Mouse (Mus musculus) erythroblast, adult 5-6 weeks (primary cell): Measurements from ENCODE around the gene Pkig. TPM values are rescaled to one million over a fixed set of nuclear protein-coding genes. Genes with fewer than 3 reads are reported as not detected.

Source experiments
- ATAC-seq: replicated peaks from 2 replicates; pipeline ENCODE4 v1.8.0; 2016; ENCODE audit warnings: moderate number of reproducible peaks, mild to moderate bottlenecking, moderate TSS enrichment, inconsistent platforms; ENCODE audit not compliant: poor library complexity, low FRiP score, severe bottlenecking
- total RNA-seq, 2 experiments: library from RNA; stranded (forward) in 1 of 2; stranded (reverse) in 1 of 2; fragments of 150-400 nt in 1 of 2; fragments of 200-764, 138-1000 nt in 1 of 2; gene quantifications; 2 replicates each; pipeline versions ENCODE4 v1.2.3 to v1.2.4; 2015 to 2017; ENCODE audit warnings: low replicate concordance in 2 of 2

The Pkig gene
- total RNA-seq, 2 experiments from 2014 or later: 23.4 to 25.0 TPM

DNA sequence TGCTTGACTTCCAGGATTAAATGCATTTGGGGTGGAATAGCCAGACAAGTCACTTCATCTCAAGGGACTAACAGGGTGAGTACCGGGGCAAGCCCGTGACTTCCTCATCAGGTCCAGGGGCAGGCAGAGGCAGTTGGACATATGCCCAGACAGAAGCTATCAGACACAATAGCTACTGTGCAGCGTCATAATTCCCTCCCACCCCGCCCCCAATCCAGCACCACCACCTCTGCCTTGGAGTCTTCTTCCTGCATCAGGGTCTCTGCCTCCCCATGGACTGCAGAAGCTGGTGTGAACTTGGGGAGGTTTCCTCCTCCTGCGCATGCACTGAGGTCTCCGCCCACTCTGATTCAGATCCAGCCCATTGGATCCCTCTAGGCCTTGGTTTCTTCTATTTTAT lies 77.8 kb downstream of the Pkig start:
- ATAC-seq: no peak

DNA sequence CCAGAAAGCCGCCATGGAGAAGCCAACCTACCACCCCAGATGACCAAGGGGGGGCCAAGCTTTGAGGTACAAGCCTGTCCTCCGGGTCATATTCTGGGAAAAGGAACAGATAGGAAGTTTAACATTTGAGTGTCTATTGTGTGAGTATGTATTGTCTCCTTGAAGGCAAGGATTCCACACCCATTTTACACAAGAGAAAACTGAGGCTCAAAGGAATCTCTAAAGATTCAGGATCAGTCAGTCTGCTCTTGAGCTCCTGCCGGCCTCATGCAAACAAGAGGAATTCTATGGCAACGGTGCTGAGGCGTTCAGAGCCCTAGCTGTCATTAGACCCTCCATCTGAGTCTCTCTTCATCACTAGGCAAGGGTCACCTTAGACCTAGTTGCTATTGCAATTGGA lies 84.5 kb downstream of the Pkig start:
- ATAC-seq: no peak

DNA sequence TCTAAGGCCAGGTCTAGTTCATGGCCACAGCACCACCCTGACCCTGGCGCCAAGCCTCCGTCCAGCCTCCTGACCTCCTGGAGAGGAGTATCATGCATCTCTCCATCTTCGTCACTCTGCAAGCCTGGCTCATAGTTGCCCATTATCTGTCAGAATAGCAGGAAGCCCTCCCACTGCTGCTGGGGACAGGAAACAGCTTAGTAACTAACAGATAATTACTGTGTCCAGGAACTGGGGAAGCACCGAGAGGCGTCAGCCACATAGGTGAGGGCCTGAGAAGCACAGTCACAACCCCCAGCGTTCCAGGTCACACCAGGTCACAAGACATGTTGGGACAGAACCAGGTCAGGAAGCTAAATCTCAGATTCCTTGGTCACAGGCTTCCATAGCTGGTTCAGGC lies 85.2 kb downstream of the Pkig start:
- ATAC-seq: 0 out of 2 replicates have a peak, but pooled peaks have one; percentile 17

DNA sequence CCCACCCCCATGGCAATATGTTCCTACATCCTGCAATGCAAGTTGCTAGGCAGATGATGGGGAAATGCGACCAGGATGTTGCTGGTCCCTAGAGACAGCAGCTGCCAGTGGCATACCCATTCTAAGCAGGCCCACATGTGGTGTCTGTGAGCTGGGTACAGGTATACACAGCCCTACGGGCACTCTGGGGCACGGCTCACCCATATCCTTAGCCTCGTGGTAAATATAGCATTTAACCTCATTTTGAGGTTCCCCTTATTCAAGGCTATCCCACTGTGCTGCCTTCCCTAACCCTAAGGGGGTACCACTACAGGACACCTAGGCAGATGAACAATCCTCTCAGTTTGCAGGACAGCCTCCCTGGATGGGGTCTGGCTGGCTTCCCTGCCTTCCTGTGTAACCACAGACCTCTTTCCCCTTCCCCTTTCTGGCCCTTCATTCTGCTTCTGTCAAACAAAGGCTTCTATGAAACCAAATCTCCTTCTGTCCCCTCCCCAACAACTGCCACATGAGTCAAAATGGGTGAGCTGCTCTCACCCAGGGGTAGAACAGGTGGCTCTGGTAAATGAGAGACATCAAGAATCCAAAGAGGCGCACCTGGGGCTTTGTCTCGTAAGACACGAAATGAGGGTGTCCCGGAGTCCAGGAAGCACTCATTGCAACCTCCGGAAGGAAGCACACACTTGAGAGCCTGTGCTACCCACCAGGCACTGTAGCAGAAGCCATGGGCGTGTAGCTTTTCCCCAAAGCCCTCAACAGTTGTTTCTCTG lies 86.8 kb downstream of the Pkig start:
- ATAC-seq: no peak

DNA sequence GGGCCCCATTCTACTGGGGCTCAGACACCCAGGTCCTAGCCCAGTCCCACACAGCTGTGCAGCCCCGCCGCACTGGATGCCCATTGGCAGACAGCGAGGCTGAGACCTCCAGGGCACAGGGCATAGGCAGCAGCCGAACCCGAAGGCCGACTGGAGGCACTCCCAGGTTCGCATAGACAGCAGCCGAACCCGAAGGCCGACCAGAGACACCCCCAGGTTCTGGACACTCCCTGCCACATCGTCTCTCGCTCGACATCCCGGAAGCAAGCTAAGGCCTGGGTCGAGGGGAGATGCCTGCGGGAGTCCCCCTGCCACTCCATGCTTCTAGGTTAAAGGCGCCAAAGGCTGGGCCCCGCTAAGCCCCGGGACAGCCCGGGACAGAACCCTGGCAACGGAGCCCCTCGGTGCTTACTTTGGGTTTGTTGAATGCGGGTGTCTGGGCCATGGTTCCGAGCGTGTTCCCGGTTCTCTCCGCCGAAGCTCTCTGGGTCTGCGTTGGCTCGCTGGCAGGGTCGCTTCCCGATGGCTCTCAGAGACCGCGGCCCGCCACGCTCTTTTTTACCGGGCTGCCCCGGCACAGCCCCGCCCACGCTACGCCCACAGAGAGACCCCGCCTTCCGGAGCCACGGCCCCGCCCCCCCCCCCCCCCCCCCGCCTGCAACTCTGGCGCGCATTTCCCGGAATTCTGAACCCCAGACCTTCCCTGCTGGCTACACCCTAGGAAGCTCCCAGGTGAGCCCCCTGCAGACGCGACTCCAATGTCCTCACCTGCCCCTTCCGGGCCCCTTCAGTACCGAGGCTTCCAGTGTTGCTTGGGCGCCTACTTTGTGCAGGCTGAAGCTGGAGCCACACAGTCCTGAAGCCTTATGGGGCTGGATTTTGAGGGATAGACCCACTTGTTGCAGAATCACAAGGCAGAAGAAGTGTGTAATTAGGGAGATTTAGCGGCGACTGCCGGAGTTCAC lies 91.7 kb downstream of the Pkig start, which contains the start of gene Ada:
Ada (minus strand) TSS at position 593 of the 965 bp plus-strand sequence.
- peak; percentile 58; the same call in 1 of the 2 replicates for ATAC-seq

DNA sequence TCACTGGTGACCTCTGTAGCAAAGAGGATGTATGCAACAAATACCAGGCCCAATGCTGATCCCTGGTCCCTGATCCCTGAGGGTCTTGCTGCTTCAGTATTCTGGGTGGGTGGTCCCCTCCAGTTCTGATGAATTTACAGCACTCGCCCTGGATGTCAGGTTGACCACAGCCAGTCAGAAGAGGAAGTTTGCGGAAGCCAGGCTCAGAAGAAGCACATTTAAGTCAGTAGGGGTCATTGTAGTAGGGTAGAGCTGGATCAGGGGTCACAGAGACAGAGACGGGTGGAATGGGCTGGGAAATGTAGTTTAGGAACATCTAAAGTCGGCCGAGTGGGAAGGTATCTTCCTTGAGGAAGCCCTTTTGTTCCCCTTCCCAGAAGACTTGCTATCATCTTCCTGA lies 96.0 kb downstream of the Pkig start:
- ATAC-seq: no peak

DNA sequence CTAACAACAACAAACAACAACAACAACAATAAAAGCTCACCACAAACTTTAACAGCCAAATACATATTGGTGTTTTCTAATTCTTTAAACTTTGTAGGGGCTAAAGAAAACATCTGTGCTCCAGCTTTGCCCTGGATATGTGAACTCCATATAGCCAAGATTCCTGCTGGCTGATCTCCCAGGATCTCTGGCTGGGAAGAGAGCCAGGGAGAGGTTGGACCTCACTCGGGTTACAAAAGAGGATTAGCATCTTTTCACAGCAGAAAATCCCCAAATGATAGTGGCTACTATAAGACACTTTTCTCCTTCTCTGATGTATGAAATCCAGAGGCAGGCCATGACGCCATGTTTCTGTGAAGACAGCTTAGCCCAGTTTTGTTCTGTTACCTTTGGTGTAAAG lies 98.5 kb downstream of the Pkig start:
- no peak for ATAC-seq

DNA sequence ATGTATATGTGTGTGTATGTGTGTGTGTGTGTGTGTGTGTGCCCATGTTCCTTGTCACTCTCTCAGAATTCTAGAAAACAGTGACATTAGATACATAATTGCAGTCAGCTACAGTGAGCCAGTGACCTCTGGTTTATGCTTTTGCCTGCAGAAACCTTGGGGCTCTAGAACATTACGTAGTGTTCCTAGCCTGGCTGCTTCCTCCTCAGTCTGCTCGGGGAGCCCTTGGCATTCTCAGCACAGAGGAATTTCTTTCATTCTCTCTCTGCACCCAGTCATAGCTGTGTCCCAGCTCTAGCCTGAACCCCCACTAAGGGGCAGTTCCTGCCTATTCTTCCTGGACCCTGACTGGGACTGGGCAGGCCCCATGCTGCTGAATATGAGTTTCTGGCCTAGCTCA lies 100.0 kb downstream of the Pkig start:
- no peak for ATAC-seq

DNA sequence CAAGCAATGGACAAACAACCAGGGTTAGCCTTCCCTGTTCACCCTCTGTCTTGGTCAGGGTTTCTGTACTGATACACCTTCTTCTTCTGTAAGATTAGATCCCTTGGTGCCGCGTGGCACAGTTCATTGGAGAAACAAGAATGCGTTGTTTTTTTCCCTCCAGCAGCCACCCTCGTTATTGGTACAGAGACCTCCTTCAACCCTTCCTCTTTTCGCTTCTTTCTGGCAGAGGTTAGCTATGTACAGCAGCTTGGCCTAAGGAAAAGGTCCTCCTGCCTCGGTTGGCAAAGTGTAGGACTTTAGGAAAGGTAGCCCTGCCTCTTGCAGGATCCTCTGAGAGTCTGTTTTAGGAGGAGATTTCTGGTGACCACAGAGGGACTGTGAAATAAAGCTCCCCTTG lies 102.4 kb downstream of the Pkig start:
- ATAC-seq: no peak

DNA sequence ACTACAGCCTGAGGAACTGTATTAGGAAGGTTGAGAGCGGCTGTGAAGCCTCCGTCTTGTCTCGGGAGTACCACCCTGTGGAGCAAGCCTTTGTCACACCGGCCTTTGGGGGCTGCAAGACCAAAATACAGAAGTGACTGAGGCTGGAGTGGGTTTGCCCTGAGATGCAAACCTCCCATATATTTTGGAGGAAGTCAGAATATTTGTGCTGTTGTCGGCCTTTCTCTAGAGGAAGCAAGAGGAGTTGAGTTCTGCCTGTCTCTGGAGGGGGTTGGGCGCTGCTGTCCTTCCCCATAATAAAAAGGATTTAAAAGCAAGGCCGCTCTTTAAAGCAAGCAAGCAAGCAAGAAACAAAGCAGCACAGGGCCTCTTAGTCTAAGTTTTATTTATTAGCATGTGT lies 103.2 kb downstream of the Pkig start:
- no peak for ATAC-seq

DNA sequence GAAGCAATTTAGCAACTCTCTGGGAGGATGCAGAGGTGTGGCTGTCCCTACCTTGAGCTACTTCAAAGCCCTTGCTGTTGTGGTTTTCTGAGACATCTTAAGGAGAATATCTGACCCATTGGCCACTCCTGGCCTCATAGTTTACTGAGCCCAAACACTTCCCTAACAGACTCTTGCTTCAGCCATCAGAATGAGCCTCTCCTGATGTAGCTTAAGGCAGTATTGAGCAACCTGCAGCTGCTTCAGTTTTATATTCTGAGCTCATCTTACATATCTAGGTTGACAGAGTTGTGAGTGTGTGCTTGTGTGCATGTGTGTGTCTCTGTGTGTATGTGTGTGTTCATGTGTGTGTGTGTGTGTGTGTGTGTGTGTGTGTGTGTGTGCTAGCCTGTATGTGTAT lies 108.1 kb downstream of the Pkig start:
- ATAC-seq: no peak

DNA sequence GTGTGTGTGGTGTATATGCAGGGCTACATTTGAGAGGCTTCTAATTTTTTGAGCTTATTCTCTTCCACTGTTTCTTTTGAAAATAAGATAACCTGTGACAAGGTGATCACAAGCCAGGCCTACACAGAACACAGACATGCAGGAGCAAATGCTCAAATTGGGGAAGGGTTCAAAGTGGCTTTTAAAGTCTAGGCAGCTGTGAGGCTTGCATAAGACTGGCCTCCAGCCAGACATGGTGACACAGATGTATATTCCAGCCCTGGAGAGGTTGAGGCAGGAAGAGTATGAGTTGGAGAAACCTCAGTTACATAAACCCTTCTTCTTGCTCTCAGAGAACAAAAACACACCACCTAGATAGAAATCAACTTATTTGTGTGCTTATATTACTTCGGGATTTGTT lies 108.7 kb downstream of the Pkig start:
- no peak for ATAC-seq

DNA sequence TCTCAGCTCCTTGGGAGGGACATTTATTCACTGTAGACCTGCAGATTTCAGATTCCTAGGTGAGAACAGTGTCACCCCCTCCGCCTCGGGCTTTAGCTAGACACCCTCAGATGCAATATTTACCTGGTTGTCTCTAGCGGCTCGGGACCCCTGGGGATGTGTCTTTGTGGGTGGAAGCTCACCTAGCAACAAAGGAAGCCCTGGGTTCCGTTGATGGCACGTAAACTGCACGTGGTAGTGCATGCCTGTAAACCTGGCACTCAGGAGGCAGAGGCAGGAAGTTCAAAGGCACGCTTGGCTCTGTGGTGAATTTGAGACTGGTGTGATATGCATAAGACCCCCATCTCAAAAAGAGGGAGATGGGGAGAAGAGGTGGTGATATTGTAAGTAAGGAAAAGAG lies 112.5 kb downstream of the Pkig start:
- no peak for ATAC-seq

Other genes with a start within 250 kb of the Pkig start
- 15.5 and 27.5 TPM in 2 replicates for gene Oser1, start 233.7 kb upstream of the Pkig start, total RNA-seq (2015; ENCODE audit: low replicate concordance)
- 21.6 and 26.3 TPM in 2 replicates for gene Oser1, start 233.7 kb upstream of the Pkig start, total RNA-seq (2017; ENCODE audit: low replicate concordance)
- not detected in 2 replicates for gene Gdap1l1, start 219.9 kb upstream of the Pkig start, total RNA-seq (2015; ENCODE audit: low replicate concordance)
- gene Gdap1l1, start 219.9 kb upstream of the Pkig start, total RNA-seq (2017; ENCODE audit: low replicate concordance): not detected in 2 replicates
- 0.21 TPM in 1 of 2 replicates, not detected in the other for gene Fitm2, start 185.8 kb upstream of the Pkig start, total RNA-seq (2015; ENCODE audit: low replicate concordance)
- gene Fitm2, start 185.8 kb upstream of the Pkig start, total RNA-seq (2017; ENCODE audit: low replicate concordance): 0.77 and 2.2 TPM in 2 replicates
- not detected in 2 replicates for gene R3hdml, start 166.1 kb upstream of the Pkig start, total RNA-seq (2015; ENCODE audit: low replicate concordance)
- not detected in 2 replicates for gene R3hdml, start 166.1 kb upstream of the Pkig start, total RNA-seq (2017; ENCODE audit: low replicate concordance)
- not detected in 2 replicates for gene Hnf4a, start 151.6 kb upstream of the Pkig start, total RNA-seq (2015; ENCODE audit: low replicate concordance)
- 0.26 and 0.42 TPM in 2 replicates for gene Hnf4a, start 151.6 kb upstream of the Pkig start, total RNA-seq (2017; ENCODE audit: low replicate concordance)
- 6.5 and 10.0 TPM in 2 replicates for gene Ttpal, start 56.1 kb upstream of the Pkig start, total RNA-seq (2015; ENCODE audit: low replicate concordance)
- 5.5 and 8.8 TPM in 2 replicates for gene Ttpal, start 56.1 kb upstream of the Pkig start, total RNA-seq (2017; ENCODE audit: low replicate concordance)
- gene Serinc3, start 13.3 kb upstream of the Pkig start, total RNA-seq (2015; ENCODE audit: low replicate concordance): 1,365 and 1,400 TPM in 2 replicates
- 1,814 and 2,055 TPM in 2 replicates for gene Serinc3, start 13.3 kb upstream of the Pkig start, total RNA-seq (2017; ENCODE audit: low replicate concordance)
- 2.9 and 5.2 TPM in 2 replicates for gene Ada, start 91.9 kb downstream of the Pkig start, total RNA-seq (2015; ENCODE audit: low replicate concordance)
- gene Ada, start 91.9 kb downstream of the Pkig start, total RNA-seq (2017; ENCODE audit: low replicate concordance): 4.4 and 4.5 TPM in 2 replicates
- gene Ccn5, start 162.5 kb downstream of the Pkig start, total RNA-seq (2015; ENCODE audit: low replicate concordance): 0.84 TPM in 1 of 2 replicates, not detected in the other
- gene Ccn5, start 162.5 kb downstream of the Pkig start, total RNA-seq (2017; ENCODE audit: low replicate concordance): 0.51 TPM in 1 of 2 replicates, not detected in the other
- not detected in 2 replicates for gene Kcnk15, start 195.3 kb downstream of the Pkig start, total RNA-seq (2015; ENCODE audit: low replicate concordance)
- not detected in 2 replicates for gene Kcnk15, start 195.3 kb downstream of the Pkig start, total RNA-seq (2017; ENCODE audit: low replicate concordance)